ENCODE assay signal across 13 mouse cellular contexts in genomic region chr10:90947608-90948373, GRCm38 (mm10).
DNase-seq lines count a peak whose midpoint lies in the region; TF ChIP-seq lines count a peak whose summit lies in the region.
"Had no signal": no experiment of that assay in that cellular context is flagged by ENCODE, and none has a peak within 500 bp of the region (broad histone marks: within the 10 kb centered on the region; RNA-seq: fewer than 3 reads in every experiment).

No protein-coding gene starts in this region.

- no peak overlapping the region for H3K4me3 ChIP-seq in left cerebral cortex, adult 2 months
- H3K4me3 ChIP-seq: forebrain, embryonic 15.5 days had no signal

- H3K27ac ChIP-seq in left cerebral cortex, adult 2 months, result peak overlapping the region; percentile 68
- H3K27ac ChIP-seq: forebrain, embryonic 15.5 days; hindbrain, embryonic 14.5 days had no signal

- intact Hi-C loops in left cerebral cortex, adult 2 months (cut with DNase I), result no loop called here

- DNase-seq in heart, adult 11 months, result peak; percentile 92
- no peak for DNase-seq in heart, adult 18-20 months
- DNase-seq in left cerebral cortex, adult 2 months (ENCODE audit: extremely low spot score in 1 of 2, low spot score in 2 of 2), result peak in 1 of 2 experiments; percentile 44
- DNase-seq in left cerebral cortex, adult 9 months (ENCODE audit: low spot score in 2 of 2), result no peak
- peak; percentile 63 to 64 for DNase-seq in right cerebral cortex, adult 2 months (ENCODE audit: low spot score in 2 of 2)
- DNase-seq in right cerebral cortex, postnatal 10 days (ENCODE audit: low spot score in 2 of 2), result no peak
- DNase-seq: adrenal gland, postnatal 14 days; cerebellum, adult 18-20 months; cerebellum, adult 9-11 months; gastrocnemius, postnatal 14 days; heart, postnatal 14 days had no signal

- TF ChIP-seq CTCF in left cerebral cortex, adult 2 months (IDR thresholded peaks at IDR 0.05), result no peak

Comparison
In these comparisons a context has a peak if more than half of its experiments do, and no peak if none do; other contexts are left out.
1. DNase-seq: peak in heart, adult 11 months (single experiment) and right cerebral cortex, adult 2 months (2 of 2); none in heart, adult 18-20 months (0 of 2), left cerebral cortex, adult 9 months (0 of 2) and right cerebral cortex, postnatal 10 days (0 of 2).